Mouse (Mus musculus): ENCODE results near the gene Tssc4. TPM values are rescaled to one million over a fixed set of nuclear protein-coding genes. Genes with fewer than 3 reads are reported as not detected.

Tssc4 gene
- polyA plus RNA-seq, 1 experiment from 2014 or later: 45.7 TPM

GRCm38 (mm10) chr7:143046358-143046757 lies 22.7 kb upstream of the Tssc4 start:
- Histone ChIP-seq H3K4me3 (no peak overlapping the region), H3K27me3 (no peaks in the 10 kb centered on the region), H3K9me3 (replicated peaks) (0 out of 2 replicates have a peak, but pooled peaks cover 4% of the 10 kb centered on the region), H3K27ac (no peak overlapping the region), H3K4me2 (no peak overlapping the region), H3K4me1 (replicated peaks) (peaks cover 37% of the 10 kb centered on the region), H3K9ac (no peak overlapping the region), H3K36me3 (no peaks in the 10 kb centered on the region)
- 63% methylated on average over 7 of the region's 7 CpGs for WGBS
- no peak for ATAC-seq (replicated peaks; ENCODE audit: insufficient number of reproducible peaks, insufficient read depth, low FRiP score, low read depth)

- no peaks in the 10 kb centered on the region for H3K36me3 ChIP-seq
- no peak for ATAC-seq (replicated peaks; ENCODE audit: insufficient number of reproducible peaks, insufficient read depth, low FRiP score, low read depth)
- no peak overlapping the region for H3K9ac ChIP-seq
- no peaks in the 10 kb centered on the region for H3K27me3 ChIP-seq
- no peak overlapping the region for H3K4me3 ChIP-seq
- H3K4me1 ChIP-seq (replicated peaks): peaks cover 29% of the 10 kb centered on the region
- H3K9me3 ChIP-seq (replicated peaks): 0 out of 2 replicates have a peak, but pooled peaks cover 4% of the 10 kb centered on the region
- 71% methylated on average over 3 of the region's 3 CpGs for WGBS
- H3K4me2 ChIP-seq: no peak overlapping the region
- peak overlapping the region; percentile 76 for H3K27ac ChIP-seq
Observed at GRCm38 (mm10) chr7:143049331-143049730, 19.7 kb upstream of the Tssc4 start.

GRCm38 (mm10) chr7:143049841-143050816 lies 18.9 kb upstream of the Tssc4 start:
- Histone ChIP-seq H3K4me3 (no peak overlapping the region), H3K9me3 (replicated peaks) (no peaks in the 10 kb centered on the region), H3K9ac (no peak overlapping the region), H3K4me1 (replicated peaks) (peaks cover 37% of the 10 kb centered on the region), H3K36me3 (no peaks in the 10 kb centered on the region), H3K27me3 (no peaks in the 10 kb centered on the region), H3K27ac (peak overlapping the region; percentile 76), H3K4me2 (no peak overlapping the region)
- 85% methylated on average over 3 of the region's 3 CpGs for WGBS
- no peak for ATAC-seq (replicated peaks; ENCODE audit: insufficient number of reproducible peaks, insufficient read depth, low FRiP score, low read depth)

- Histone ChIP-seq H3K4me3 (no peak overlapping the region), H3K9ac (no peak overlapping the region), H3K36me3 (no peaks in the 10 kb centered on the region), H3K4me2 (no peak overlapping the region), H3K27ac (0 out of 2 replicates have a peak overlapping the region, but pooled peaks have one; percentile 5), H3K27me3 (no peaks in the 10 kb centered on the region), H3K4me1 (replicated peaks) (peaks cover 49% of the 10 kb centered on the region), H3K9me3 (replicated peaks) (no peaks in the 10 kb centered on the region)
- WGBS: 50% methylated on average over 2 of the region's 2 CpGs
- ATAC-seq (replicated peaks; ENCODE audit: insufficient number of reproducible peaks, insufficient read depth, low FRiP score, low read depth): no peak
Observed at GRCm38 (mm10) chr7:143051316-143051715, 17.7 kb upstream of the Tssc4 start.

- no peaks in the 10 kb centered on the region for H3K27me3 ChIP-seq
- peak; percentile 77 for ATAC-seq (replicated peaks; ENCODE audit: insufficient number of reproducible peaks, insufficient read depth, low FRiP score, low read depth)
- WGBS: under 1% methylated on average over 36 of the region's 37 CpGs
- peak within 1 kb of the TSS; percentile 93 for H3K9ac ChIP-seq
- H3K4me2 ChIP-seq: peak within 1 kb of the TSS; percentile 85
- no peaks in the 10 kb centered on the region for H3K9me3 ChIP-seq (replicated peaks)
- peak within 1 kb of the TSS; percentile 78 for H3K4me3 ChIP-seq
- H3K36me3 ChIP-seq: no peaks in the 10 kb centered on the region
- peak within 1 kb of the TSS; percentile 96 for H3K27ac ChIP-seq
- H3K4me1 ChIP-seq (replicated peaks): peaks cover 62% of the 10 kb centered on the region
Observed at GRCm38 (mm10) chr7:143052626-143053007, 16.4 kb upstream of the Tssc4 start, which contains the start of gene Cd81. Cd81 (plus strand) TSS chr7:143052739.

GRCm38 (mm10) chr7:143053008-143053899 lies 15.8 kb upstream of the Tssc4 start:
- WGBS: under 1% methylated on average over 46 of the region's 46 CpGs
- peak; percentile 53 for ATAC-seq (replicated peaks; ENCODE audit: insufficient number of reproducible peaks, insufficient read depth, low FRiP score, low read depth)
- H3K9ac ChIP-seq: peak overlapping the region; percentile 93
- peak overlapping the region; percentile 96 for H3K27ac ChIP-seq
- H3K36me3 ChIP-seq: no peaks in the 10 kb centered on the region
- H3K4me1 ChIP-seq (replicated peaks): peaks cover 68% of the 10 kb centered on the region
- H3K4me2 ChIP-seq: peak overlapping the region; percentile 85
- H3K9me3 ChIP-seq (replicated peaks): no peaks in the 10 kb centered on the region
- H3K27me3 ChIP-seq: no peaks in the 10 kb centered on the region
- H3K4me3 ChIP-seq: peak overlapping the region; percentile 78

GRCm38 (mm10) chr7:143053961-143054611 lies 15.0 kb upstream of the Tssc4 start:
- Histone ChIP-seq H3K9me3 (replicated peaks) (no peaks in the 10 kb centered on the region), H3K4me3 (peak overlapping the region; percentile 78), H3K4me2 (peak overlapping the region; percentile 85), H3K36me3 (no peaks in the 10 kb centered on the region), H3K9ac (peak overlapping the region; percentile 93), H3K27me3 (no peaks in the 10 kb centered on the region), H3K4me1 (replicated peaks) (peaks cover 76% of the 10 kb centered on the region), H3K27ac (peak overlapping the region; percentile 96)
- ATAC-seq (replicated peaks; ENCODE audit: insufficient number of reproducible peaks, insufficient read depth, low FRiP score, low read depth): no peak
- 18% methylated on average over 11 of the region's 11 CpGs for WGBS

DNA sequence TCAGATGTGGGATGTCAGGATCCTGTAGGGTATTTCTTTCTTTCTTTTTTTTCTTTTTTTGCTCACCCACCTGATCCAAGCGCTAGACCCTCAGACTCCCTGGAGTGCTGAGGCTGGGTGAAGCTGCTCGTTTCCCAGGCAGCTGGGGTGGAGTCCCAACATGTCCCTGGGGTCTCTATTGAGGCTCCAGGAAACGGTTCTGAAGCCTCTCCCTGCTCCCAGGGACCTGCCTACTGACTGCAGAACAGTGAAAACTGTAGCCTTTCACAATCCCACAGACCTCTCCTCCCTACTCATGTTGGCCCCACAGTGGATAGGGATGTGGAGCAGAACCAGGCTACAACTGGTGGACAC lies 14.5 kb upstream of the Tssc4 start:
- no peaks in the 10 kb centered on the region for H3K27me3 ChIP-seq
- peak overlapping the region; percentile 78 for H3K4me3 ChIP-seq
- H3K27ac ChIP-seq: peak overlapping the region; percentile 96
- WGBS: 34% methylated on average over 3 of the region's 3 CpGs
- H3K9me3 ChIP-seq (replicated peaks): no peaks in the 10 kb centered on the region
- peaks cover 76% of the 10 kb centered on the region for H3K4me1 ChIP-seq (replicated peaks)
- peak overlapping the region; percentile 85 for H3K4me2 ChIP-seq
- ATAC-seq (replicated peaks; ENCODE audit: insufficient number of reproducible peaks, insufficient read depth, low FRiP score, low read depth): no peak
- peak overlapping the region; percentile 93 for H3K9ac ChIP-seq
- H3K36me3 ChIP-seq: no peaks in the 10 kb centered on the region; the same call in 1 of the 2 replicates

DNA sequence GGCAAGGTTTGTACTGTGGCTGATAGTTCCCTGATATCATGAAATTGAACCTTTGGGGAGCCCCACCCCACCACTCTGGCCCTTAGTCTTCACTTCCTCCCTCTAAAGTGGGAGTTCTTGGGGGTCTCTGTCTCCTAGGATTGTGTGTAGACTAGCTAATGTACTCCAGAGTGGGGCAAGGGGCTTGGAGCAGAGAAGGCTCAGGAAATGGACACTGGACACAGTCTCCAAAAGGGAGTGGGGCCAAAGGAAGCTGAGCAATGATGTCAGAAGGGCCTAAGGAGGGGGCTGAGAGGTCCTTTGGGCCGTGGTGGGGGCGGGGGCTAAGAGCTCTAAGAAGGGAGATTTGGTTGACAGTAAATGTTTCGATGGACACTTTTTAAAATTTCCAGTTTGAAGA lies 14.0 kb upstream of the Tssc4 start:
- no peak for ATAC-seq (replicated peaks; ENCODE audit: insufficient number of reproducible peaks, insufficient read depth, low FRiP score, low read depth)
- WGBS: 68% methylated on average over 3 of the region's 3 CpGs

GRCm38 (mm10) chr7:143055499-143056186 lies 13.4 kb upstream of the Tssc4 start:
- H3K27ac ChIP-seq: peak overlapping the region; percentile 96
- H3K4me3 ChIP-seq: peak overlapping the region; percentile 78
- peak overlapping the region; percentile 85 for H3K4me2 ChIP-seq
- peaks cover under 1% of the 10 kb centered on the region; the same call in 1 of the 2 replicates for H3K36me3 ChIP-seq
- ATAC-seq (replicated peaks; ENCODE audit: insufficient number of reproducible peaks, insufficient read depth, low FRiP score, low read depth): no peak
- peak overlapping the region; percentile 93 for H3K9ac ChIP-seq
- 49% methylated on average over 11 of the region's 11 CpGs for WGBS
- H3K4me1 ChIP-seq (replicated peaks): peaks cover 76% of the 10 kb centered on the region
- no peaks in the 10 kb centered on the region for H3K9me3 ChIP-seq (replicated peaks)
- no peaks in the 10 kb centered on the region for H3K27me3 ChIP-seq

More for the DNA sequence above, 14.0 kb upstream of the Tssc4 start:
- no peaks in the 10 kb centered on the region for H3K9me3 ChIP-seq (replicated peaks)
- peak overlapping the region; percentile 96 for H3K27ac ChIP-seq
- H3K4me2 ChIP-seq: peak overlapping the region; percentile 85
- peak overlapping the region; percentile 93 for H3K9ac ChIP-seq
- H3K4me1 ChIP-seq (replicated peaks): peaks cover 75% of the 10 kb centered on the region
- no peaks in the 10 kb centered on the region for H3K27me3 ChIP-seq
- H3K4me3 ChIP-seq: peak overlapping the region; percentile 78
- H3K36me3 ChIP-seq: no peaks in the 10 kb centered on the region; the same call in 1 of the 2 replicates

Data from heart, embryonic 15.5 days (tissue).